Mouse (Mus musculus) ZHBTc4 (cell line): ENCODE results near the gene Tstd2.

Experiments used
- DNase-seq: peaks from one replicate; pipeline ENCODE4 v3.0.0-alpha.2; 2011; ENCODE audit warnings: low read depth, low spot score

The Tstd2 gene

GRCm38 (mm10) chr4:46084416-46085172 lies 53.9 kb downstream of the Tstd2 start:
- no peak for DNase-seq

GRCm38 (mm10) chr4:46082555-46082954 lies 55.9 kb downstream of the Tstd2 start:
- DNase-seq = no peak

- DNase-seq = no peak
These were observed 58.2 kb downstream of the Tstd2 start for GRCm38 (mm10) chr4:46080261-46080660.

GRCm38 (mm10) chr4:46076892-46077291 lies 61.6 kb downstream of the Tstd2 start:
- no peak for DNase-seq

- DNase-seq = no peak
These were observed 62.8 kb downstream of the Tstd2 start for GRCm38 (mm10) chr4:46075664-46076063.

GRCm38 (mm10) chr4:46073736-46074135 lies 64.8 kb downstream of the Tstd2 start:
- no peak for DNase-seq

GRCm38 (mm10) chr4:46072631-46073030 lies 65.9 kb downstream of the Tstd2 start:
- no peak for DNase-seq

- no peak for DNase-seq
These were observed 68.5 kb downstream of the Tstd2 start for GRCm38 (mm10) chr4:46069851-46070482.

GRCm38 (mm10) chr4:46068573-46068972 lies 69.9 kb downstream of the Tstd2 start:
- no peak for DNase-seq

- DNase-seq = no peak
These were observed 70.4 kb downstream of the Tstd2 start for GRCm38 (mm10) chr4:46068060-46068459.

- DNase-seq = no peak
These were observed 72.7 kb downstream of the Tstd2 start for GRCm38 (mm10) chr4:46065695-46066340.

- no peak for DNase-seq
These were observed 73.5 kb downstream of the Tstd2 start for GRCm38 (mm10) chr4:46064961-46065360.
